Mouse (Mus musculus): ENCODE measurements at regions not wholly inside any gene's neighbourhood (a gene's known extent, or its start where the extent isn't known, plus 50 kb on each side); places are given as distances from the start of the nearest gene placed in this dataset.
A peak's percentile ranks its signal among the peaks of the same experiment; 100 is the strongest.

GRCm38 (mm10) chr12:60820979-60821378, 702.0 kb upstream of the Lrfn5 start:
- WGBS, result 42% methylated on average over 7 of the region's 7 CpGs

More at GRCm38 (mm10) chr12:60820979-60821378, 702.0 kb upstream of the Lrfn5 start:
- no peaks in the 10 kb centered on the region for H3K9me3 ChIP-seq
- no peaks in the 10 kb centered on the region for H3K4me1 ChIP-seq
- H3K27me3 ChIP-seq, result no peaks in the 10 kb centered on the region
- H3K36me3 ChIP-seq, result no peaks in the 10 kb centered on the region
- H3K27ac ChIP-seq (replicated peaks), result no peak overlapping the region
- H3K9ac ChIP-seq (replicated peaks), result no peak overlapping the region
- no peak overlapping the region for H3K4me2 ChIP-seq (replicated peaks)
- ATAC-seq (replicated peaks), result peak; percentile 97
- H3K4me3 ChIP-seq, result no peak overlapping the region

Data from forebrain, embryonic 15.5 days (tissue).